Mouse (Mus musculus): ENCODE results near the gene Map10. TPM values are rescaled to one million over a fixed set of nuclear protein-coding genes. Genes with fewer than 3 reads are reported as not detected.
A peak's percentile ranks its signal among the peaks of the same experiment; 100 is the strongest.

The Map10 gene
- polyA plus RNA-seq, 1 experiment from 2014 or later: 9.9 TPM

DNA sequence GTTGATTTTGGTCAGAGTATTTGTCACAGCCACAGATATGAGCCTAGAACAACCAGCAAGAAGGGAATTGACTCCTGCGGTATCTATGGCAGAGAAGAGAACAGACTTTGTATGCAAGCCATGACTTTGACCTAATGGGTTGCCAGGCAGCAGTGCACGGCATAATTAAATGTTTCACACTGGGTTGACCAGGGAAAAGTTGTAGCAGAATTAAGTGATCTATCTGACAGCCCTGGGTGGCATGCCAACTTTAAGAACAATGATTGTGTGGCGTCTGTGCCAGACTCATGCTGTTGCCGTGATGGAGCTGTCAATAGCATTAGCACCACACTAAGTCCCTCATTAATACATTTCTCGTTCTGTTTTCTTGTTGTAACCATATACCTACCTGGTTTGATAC lies 11.1 kb upstream of the Map10 start:
- no peaks in the 10 kb centered on the region for H3K36me3 ChIP-seq
- WGBS: 53% methylated on average over 5 of the region's 5 CpGs
- no peak overlapping the region for H3K4me3 ChIP-seq
- peak; percentile 38; the same call in 1 of the 2 replicates for ATAC-seq (ENCODE audit: low FRiP score, low read depth)
- peaks cover 5% of the 10 kb centered on the region; the same call in 1 of the 2 replicates for H3K4me1 ChIP-seq
- H3K27ac ChIP-seq (replicated peaks): no peak overlapping the region
- H3K4me2 ChIP-seq (replicated peaks): no peak overlapping the region
- H3K27me3 ChIP-seq: peaks cover 3% of the 10 kb centered on the region
- H3K9ac ChIP-seq (replicated peaks): no peak overlapping the region
- no peaks in the 10 kb centered on the region for H3K9me3 ChIP-seq

DNA sequence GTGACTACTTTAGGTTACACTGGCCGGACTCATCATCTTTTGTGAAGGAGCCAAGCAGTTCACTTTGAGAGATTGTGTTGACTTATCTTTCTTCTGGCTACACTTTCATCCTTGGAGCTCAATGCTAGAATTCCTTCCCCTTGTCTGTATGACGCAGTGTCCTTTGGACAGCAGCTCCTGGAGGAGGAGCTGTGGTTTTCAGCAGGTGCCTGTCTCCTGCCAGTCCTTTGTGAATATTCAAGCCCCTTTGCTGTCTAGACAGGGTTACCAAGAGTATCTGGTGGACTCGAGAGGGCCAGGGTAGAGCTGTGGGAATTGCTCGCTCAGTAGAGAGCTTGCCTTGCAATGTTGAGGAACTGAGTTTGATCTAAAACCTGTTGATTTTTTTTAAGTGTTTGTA lies 10.7 kb upstream of the Map10 start:
- no peak for ATAC-seq (ENCODE audit: low FRiP score, low read depth)
- Histone ChIP-seq H3K4me3 (no peak overlapping the region), H3K9ac (replicated peaks) (no peak overlapping the region), H3K27me3 (peaks cover 3% of the 10 kb centered on the region), H3K4me1 (peaks cover 5% of the 10 kb centered on the region; the same call in 1 of the 2 replicates), H3K27ac (replicated peaks) (no peak overlapping the region), H3K9me3 (no peaks in the 10 kb centered on the region), H3K4me2 (replicated peaks) (no peak overlapping the region), H3K36me3 (no peaks in the 10 kb centered on the region)
- 80% methylated on average over 4 of the region's 4 CpGs for WGBS

DNA sequence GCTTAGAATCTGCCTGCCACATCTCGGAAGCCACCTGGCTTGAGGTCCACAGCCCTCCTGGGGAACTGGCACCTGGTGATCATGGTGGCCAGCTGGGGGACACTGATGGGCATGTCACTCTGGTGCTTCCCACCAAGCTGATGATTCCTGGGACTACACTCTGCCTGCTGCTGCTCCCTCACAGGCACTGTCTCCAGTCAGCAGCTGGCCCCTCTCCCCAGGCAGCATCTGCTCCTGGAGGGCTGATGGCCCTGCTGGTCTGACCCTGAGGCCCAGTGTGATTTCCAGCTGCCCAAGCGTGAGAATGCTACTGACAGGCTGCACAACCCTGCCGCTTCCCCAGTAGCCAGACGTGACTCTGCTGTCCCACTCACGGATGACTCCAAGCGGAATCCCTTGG lies 9.2 kb upstream of the Map10 start:
- no peaks in the 10 kb centered on the region for H3K36me3 ChIP-seq
- H3K27me3 ChIP-seq: peaks cover 3% of the 10 kb centered on the region
- WGBS: 72% methylated on average over 6 of the region's 6 CpGs
- H3K4me3 ChIP-seq: no peak overlapping the region
- ATAC-seq (ENCODE audit: low FRiP score, low read depth): no peak
- no peak overlapping the region for H3K27ac ChIP-seq (replicated peaks)
- no peak overlapping the region for H3K4me2 ChIP-seq (replicated peaks)
- no peak overlapping the region for H3K9ac ChIP-seq (replicated peaks)
- peaks cover 8% of the 10 kb centered on the region; the same call in 1 of the 2 replicates for H3K4me1 ChIP-seq
- H3K9me3 ChIP-seq: no peaks in the 10 kb centered on the region

DNA sequence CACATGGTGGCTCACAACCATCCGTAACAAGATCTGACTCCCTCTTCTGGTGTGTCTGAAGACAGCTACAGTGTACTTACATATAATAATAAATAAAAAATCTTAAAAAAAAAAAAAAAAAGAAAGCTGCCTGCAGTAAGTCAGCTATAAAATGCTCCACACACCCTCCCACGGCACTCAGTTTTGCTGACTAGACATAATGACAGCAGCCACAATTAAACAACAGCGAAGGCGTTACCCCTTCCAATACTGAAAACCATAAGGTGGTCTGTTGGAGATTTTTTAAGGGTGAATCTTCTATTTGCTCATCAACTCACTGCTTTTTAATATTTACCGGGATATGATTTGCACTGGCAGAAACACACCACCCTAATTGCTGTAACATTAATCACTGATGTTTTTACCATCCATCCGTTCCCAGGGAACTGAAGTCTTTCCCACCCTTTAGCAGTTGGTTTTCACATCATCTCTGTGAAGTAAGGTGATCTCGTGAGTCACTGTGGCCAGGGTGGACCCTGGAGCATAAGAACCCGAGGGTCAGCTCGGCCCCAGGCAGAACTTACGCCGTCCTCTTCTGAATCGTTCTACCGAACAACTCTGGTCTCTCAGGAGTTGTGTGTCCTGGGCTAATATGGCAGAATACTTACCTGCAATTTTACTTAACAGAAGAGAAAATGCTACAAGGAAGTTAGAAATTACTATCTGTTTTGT lies 7.5 kb upstream of the Map10 start:
- ATAC-seq (ENCODE audit: low FRiP score, low read depth): no peak
- 93% methylated on average over 13 of the region's 13 CpGs for WGBS
- no peak overlapping the region for H3K27ac ChIP-seq (replicated peaks)
- H3K27me3 ChIP-seq: peaks cover 5% of the 10 kb centered on the region
- no peaks in the 10 kb centered on the region for H3K9me3 ChIP-seq
- H3K9ac ChIP-seq (replicated peaks): no peak overlapping the region
- H3K36me3 ChIP-seq: no peaks in the 10 kb centered on the region
- H3K4me2 ChIP-seq (replicated peaks): no peak overlapping the region
- H3K4me1 ChIP-seq: peaks cover 20% of the 10 kb centered on the region; the same call in 1 of the 2 replicates
- no peak overlapping the region for H3K4me3 ChIP-seq

DNA sequence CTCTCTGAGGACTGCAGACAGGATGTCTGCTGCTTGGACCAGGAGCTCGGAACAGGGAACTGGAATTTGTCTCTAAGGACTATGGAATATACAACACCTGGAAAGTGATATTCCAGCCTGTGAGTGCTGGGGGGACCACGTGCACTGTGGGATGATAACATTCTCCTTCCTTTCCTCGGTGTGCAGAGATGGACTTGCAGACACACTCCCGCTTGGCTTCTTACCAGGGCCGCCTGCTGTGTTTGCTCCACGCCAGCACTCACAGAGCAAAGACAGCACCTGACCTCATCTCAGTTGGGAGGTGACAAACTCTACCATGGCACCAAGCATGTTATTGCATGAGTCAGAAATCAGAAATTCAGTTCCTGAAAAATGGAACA lies 7.0 kb upstream of the Map10 start:
- Histone ChIP-seq H3K9ac (replicated peaks) (no peak overlapping the region), H3K27me3 (peaks cover 9% of the 10 kb centered on the region), H3K9me3 (no peaks in the 10 kb centered on the region), H3K4me2 (replicated peaks) (no peak overlapping the region), H3K27ac (replicated peaks) (no peak overlapping the region), H3K4me3 (no peak overlapping the region), H3K36me3 (no peaks in the 10 kb centered on the region), H3K4me1 (peaks cover 20% of the 10 kb centered on the region; the same call in 1 of the 2 replicates)
- WGBS: 65% methylated on average over 6 of the region's 6 CpGs
- ATAC-seq (ENCODE audit: low FRiP score, low read depth): no peak

DNA sequence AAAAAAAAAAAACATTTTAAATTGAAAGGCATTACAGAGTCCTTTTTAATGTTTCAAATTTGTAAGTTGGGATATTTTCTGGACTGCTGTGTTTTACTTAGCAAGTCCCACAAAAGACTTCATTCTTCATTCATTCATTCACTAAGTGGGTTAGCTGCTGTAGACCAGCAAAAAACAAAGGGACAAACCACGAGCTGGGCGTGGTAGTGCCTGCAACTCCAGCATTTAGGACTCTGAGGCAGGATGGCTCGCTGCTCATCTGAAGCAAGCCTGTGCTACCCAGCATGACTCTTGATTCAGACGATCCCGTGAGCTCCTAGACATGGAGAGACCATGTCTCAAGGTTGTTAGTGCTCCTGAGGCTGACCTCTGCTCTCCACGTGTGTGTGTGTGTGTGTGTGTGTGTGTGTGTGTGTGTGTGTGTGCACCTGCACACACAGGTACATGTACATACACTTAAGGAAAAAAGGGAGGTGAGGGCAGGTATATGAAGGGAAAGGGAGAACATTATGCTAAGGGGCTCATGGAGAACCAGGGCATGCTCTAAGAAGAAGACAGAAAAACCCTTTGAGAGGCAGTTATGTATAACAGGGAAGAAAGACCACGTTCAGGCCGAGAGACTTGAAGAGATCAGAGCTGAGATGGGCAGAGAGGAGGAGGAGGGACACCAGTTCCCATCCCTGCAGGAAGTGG lies 4.3 kb upstream of the Map10 start:
- 33% methylated on average over 8 of the region's 8 CpGs for WGBS
- H3K9ac ChIP-seq (replicated peaks): no peak overlapping the region
- no peak for ATAC-seq (ENCODE audit: low FRiP score, low read depth)
- no peak overlapping the region for H3K4me3 ChIP-seq
- H3K27me3 ChIP-seq: peaks cover 25% of the 10 kb centered on the region
- H3K36me3 ChIP-seq: no peaks in the 10 kb centered on the region
- peaks cover 28% of the 10 kb centered on the region for H3K4me1 ChIP-seq
- no peak overlapping the region for H3K4me2 ChIP-seq (replicated peaks)
- peaks cover 7% of the 10 kb centered on the region; the same call in 1 of the 2 replicates for H3K9me3 ChIP-seq
- no peak overlapping the region for H3K27ac ChIP-seq (replicated peaks)

DNA sequence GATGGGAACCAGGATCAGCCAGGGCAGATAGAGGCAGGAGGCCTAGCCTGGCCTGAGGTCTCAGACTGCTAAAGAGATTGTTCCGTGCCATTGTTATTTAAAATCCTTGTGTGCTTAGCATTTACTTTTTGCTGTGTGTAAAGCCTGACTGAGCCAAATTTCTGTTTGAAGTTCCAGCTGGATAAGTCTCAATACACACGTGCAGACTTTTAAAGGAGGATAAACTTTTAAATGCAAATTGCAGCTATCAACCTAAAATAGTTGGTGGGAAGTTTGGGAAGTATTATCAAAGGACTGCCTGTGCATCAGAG lies 3.8 kb upstream of the Map10 start:
- H3K4me3 ChIP-seq: no peak overlapping the region
- no peak for ATAC-seq (ENCODE audit: low FRiP score, low read depth)
- peaks cover 1% of the 10 kb centered on the region for H3K36me3 ChIP-seq
- no peak overlapping the region for H3K4me2 ChIP-seq (replicated peaks)
- peaks cover 12% of the 10 kb centered on the region for H3K9me3 ChIP-seq
- peaks cover 29% of the 10 kb centered on the region for H3K4me1 ChIP-seq
- H3K27ac ChIP-seq (replicated peaks): no peak overlapping the region
- 7% methylated on average over 2 of the region's 2 CpGs for WGBS
- peaks cover 25% of the 10 kb centered on the region for H3K27me3 ChIP-seq
- H3K9ac ChIP-seq (replicated peaks): no peak overlapping the region

DNA sequence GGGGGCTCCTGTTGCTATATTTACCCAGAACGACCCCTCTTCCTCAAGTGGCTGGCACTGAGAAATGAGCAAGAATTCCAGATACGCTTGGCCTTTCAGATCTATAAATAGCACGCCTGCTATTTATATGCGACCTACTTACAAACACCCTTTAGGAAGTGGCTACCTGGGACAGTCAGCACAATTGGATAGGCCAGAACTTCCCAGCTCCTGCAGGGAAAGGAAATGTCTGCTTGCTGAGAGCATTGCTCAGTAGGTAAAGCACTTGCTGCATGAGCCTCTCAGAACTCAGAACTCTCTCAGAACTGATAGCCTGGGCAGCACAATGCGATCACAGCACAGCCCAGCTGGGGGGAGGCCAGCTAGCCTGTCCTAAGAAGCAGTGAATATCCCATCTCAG lies 3.4 kb upstream of the Map10 start:
- Histone ChIP-seq H3K4me1 (peaks cover 29% of the 10 kb centered on the region), H3K9ac (replicated peaks) (no peak overlapping the region), H3K4me3 (no peak overlapping the region), H3K9me3 (peaks cover 16% of the 10 kb centered on the region), H3K27ac (replicated peaks) (no peak overlapping the region), H3K27me3 (peaks cover 24% of the 10 kb centered on the region), H3K4me2 (replicated peaks) (no peak overlapping the region), H3K36me3 (peaks cover 5% of the 10 kb centered on the region)
- WGBS: 21% methylated on average over 5 of the region's 5 CpGs
- ATAC-seq (ENCODE audit: low FRiP score, low read depth): no peak

DNA sequence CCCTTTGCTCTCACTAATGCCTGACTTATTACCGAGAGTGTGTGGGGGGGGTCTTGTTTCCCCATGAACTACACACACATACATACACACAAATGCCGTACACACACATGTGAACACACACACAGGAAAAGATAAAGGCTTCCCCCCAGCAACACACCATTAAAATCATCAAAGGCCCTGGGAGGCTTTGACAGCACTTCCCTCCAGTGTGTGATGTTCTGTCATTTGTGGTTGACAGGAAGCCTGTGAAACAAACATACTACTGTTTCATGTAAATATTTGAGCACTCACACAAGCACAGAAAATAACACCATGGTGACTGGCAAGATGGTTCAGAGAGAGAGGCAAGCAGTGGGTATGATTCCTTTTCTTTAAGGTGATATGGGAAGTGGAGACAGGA lies 2.4 kb upstream of the Map10 start:
- Histone ChIP-seq H3K36me3 (peaks cover 15% of the 10 kb centered on the region), H3K27me3 (peaks cover 22% of the 10 kb centered on the region), H3K27ac (replicated peaks) (no peak overlapping the region), H3K9ac (replicated peaks) (no peak overlapping the region), H3K4me2 (replicated peaks) (no peak overlapping the region), H3K9me3 (peaks cover 25% of the 10 kb centered on the region), H3K4me1 (peaks cover 29% of the 10 kb centered on the region), H3K4me3 (no peak overlapping the region)
- ATAC-seq (ENCODE audit: low FRiP score, low read depth): no peak
- 94% methylated on average over 2 of the region's 2 CpGs for WGBS

DNA sequence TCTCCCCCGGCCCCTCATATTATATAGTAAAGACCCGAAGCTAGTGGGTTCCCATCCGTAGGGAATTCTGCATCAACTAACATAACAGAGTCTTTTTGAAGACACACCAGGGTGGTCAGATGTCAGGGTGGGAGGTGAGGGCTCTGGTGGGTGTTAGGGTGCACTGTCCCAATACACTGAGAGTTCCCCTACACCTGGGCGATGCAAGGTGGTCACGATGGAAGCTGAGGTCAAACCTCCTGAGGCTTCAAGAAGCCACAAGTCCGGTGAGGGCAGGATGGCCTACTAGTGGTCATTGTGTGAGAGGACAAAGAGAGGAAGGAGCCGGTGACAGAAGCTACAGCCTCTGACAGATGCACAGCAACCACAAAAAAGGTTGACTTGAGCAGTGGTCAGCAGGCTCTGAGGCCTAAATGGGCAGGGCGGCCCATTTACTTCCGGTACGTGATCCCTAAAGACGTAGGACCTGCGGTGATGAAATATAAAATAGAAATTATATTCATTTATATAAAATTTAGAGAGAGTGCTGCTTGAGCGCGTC lies 389 bp upstream of the Map10 start:
- Histone ChIP-seq H3K4me1 (peaks cover 24% of the 10 kb centered on the region), H3K27ac (replicated peaks) (no peak overlapping the region), H3K9me3 (peaks cover 25% of the 10 kb centered on the region), H3K9ac (replicated peaks) (no peak overlapping the region), H3K36me3 (peaks cover 16% of the 10 kb centered on the region), H3K27me3 (peaks cover 22% of the 10 kb centered on the region), H3K4me3 (peak overlapping the region; percentile 57), H3K4me2 (replicated peaks) (peak overlapping the region; percentile 76)
- ATAC-seq (ENCODE audit: low FRiP score, low read depth): peak; percentile 32; the same call in 1 of the 2 replicates
- WGBS: 80% methylated on average over 14 of the region's 14 CpGs

DNA sequence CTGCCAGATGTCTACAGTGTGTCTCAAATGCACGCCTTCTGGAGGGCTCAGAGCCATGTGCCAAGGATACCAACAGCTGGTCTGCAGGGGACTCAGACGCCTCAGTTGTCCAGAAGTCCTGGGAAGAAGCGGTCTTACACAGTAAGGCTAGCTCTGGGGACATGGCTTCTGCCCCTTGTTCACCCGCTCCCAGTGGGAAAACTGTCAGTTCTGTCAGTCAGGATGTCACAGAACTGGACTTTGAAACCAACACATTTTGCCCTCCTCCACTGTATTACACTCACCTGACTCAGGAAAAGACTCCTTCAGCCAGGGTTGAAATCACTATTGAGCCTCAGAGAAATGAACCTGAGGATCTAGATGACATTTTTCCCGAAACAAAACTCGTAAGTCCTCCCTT lies 802 bp downstream of the Map10 start:
- Histone ChIP-seq H3K4me3 (peak overlapping the region; percentile 57), H3K4me1 (peaks cover 21% of the 10 kb centered on the region), H3K9me3 (peaks cover 25% of the 10 kb centered on the region), H3K36me3 (peaks cover 16% of the 10 kb centered on the region), H3K4me2 (replicated peaks) (peak overlapping the region; percentile 76), H3K9ac (replicated peaks) (peak overlapping the region; percentile 71; the same call in 1 of the 2 replicates), H3K27me3 (peaks cover 22% of the 10 kb centered on the region), H3K27ac (replicated peaks) (no peak overlapping the region)
- ATAC-seq (ENCODE audit: low FRiP score, low read depth): no peak
- 93% methylated on average over 6 of the region's 6 CpGs for WGBS

DNA sequence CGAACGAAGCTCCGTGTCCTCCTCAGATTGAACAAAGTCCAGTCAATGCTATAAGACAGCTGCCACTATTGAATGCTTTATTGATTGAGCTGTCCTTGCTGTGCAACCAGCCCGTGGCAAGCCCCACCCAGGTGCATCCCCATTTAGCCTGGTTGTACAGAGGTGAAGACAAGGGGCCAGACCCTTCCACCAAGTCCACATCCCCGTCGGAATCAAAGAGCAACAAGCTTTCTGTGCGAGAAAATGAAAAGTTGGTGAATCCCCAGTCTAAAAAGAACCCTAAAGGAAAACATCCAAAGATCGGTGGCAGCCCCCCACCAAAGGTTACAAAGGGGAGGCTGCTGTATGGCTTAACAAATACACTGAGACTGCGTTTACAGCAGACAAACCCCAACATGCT lies 1.3 kb downstream of the Map10 start:
- no peak for ATAC-seq (ENCODE audit: low FRiP score, low read depth)
- no peak overlapping the region for H3K4me2 ChIP-seq (replicated peaks)
- H3K4me3 ChIP-seq: no peak overlapping the region
- peaks cover 25% of the 10 kb centered on the region for H3K9me3 ChIP-seq
- H3K4me1 ChIP-seq: peaks cover 16% of the 10 kb centered on the region
- no peak overlapping the region for H3K9ac ChIP-seq (replicated peaks)
- 96% methylated on average over 9 of the region's 9 CpGs for WGBS
- no peak overlapping the region for H3K27ac ChIP-seq (replicated peaks)
- H3K27me3 ChIP-seq: peaks cover 22% of the 10 kb centered on the region
- H3K36me3 ChIP-seq: peaks cover 16% of the 10 kb centered on the region
